Mouse (Mus musculus) CD8-positive naive resting alpha-beta T cell, adult 57 days (primary cell): ENCODE data around the gene E330009J07Rik. TPM values are rescaled to one million over a fixed set of nuclear protein-coding genes. Genes with fewer than 3 reads are reported as not detected.

ENCODE experiments used
- total RNA-seq: library from RNA; stranded (reverse); gene quantifications from one replicate; pipeline ENCODE4 v1.2.4, GENCODE M21; 2023

E330009J07Rik gene
- total RNA-seq, result 24.5 TPM

DNA sequence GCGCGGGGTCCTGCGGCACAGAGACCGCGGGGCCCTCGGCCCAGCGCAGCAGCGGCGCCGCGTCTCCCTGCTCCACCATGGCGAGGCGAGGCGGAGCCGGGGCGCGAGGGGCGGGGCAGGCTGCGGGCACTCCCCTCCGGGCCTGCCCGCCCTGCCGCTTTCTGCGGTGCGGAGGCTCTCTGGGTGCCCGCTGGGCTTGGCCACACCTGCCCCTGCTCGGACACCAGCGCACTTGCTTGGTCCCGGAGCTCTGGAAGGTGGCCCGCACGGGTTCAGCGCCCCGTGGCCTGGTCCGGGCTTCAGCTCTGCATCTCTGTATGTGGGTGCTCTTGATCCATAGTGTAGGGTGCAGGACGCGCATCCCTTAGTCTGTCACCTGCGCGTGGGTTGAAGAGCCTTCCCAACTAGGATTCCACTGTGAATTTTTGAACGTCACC is at the start of gene E330009J07Rik:
Gene E330009J07Rik, minus strand, starts transcription at position 89 of the 437 bp plus-strand sequence.

DNA sequence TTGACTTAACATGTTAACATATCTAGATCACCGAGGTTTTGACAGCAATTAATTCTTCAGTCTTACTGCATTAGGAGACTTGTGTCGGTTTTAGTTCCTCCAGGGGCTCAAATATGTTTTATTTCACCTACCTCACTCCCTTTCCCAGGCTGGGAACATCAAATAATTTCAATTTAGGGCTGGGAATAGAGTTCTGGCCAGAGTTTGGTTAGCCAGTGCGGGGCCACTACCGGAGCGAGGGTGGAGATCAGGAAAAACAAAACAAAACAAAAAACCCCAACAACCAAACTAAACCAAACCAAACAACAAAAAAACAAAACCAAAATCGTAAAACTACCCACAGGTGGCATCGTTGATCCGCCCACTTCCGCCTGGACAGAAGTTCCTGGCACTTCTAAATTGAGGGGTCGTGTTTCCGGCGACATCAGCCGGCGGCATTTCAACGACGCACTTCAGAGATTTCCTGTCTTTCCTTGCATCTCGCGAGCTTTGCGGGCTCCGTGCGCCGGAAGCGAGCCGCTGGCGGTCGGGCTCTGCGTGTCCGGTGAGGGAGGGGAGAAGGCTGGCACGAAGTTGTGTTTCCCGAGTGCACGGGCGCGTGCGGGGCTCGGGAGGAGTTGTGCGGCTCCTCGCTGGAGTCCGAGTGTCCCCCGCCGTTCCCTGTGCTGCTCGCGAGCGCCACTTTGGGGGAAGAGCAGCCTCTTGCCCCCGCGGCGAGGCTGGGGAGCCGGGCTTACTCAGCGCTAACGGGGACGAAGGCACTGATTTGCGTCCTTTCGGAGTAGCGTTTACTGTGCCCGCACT is 35.2 kb upstream of the E330009J07Rik start, which contains the start of gene Ssbp1:
Gene Ssbp1, plus strand, starts transcription at position 437 of the 804 bp plus-strand sequence.

DNA sequence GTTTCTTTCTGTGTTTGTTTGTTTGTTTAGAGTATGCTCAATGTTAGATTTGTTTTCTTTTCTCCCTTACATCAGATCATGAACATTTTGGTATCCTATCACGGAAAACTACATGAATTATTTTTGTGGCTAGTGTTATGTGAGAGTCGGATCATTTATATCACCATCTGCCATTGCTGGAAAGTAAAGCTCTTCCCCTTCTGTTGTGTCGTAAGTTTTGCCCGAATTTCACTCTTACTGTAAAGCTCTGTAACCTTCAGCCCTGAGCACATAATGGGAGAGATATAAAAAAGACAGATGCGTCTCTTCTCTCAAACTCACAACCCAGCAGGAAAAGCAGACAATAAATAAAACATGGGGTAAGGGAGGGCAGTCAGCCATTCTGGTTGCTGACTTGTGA is 3.0 kb upstream of the E330009J07Rik start, which contains the start of gene Wee2:
Gene Wee2, plus strand, starts transcription at position 153 of the 400 bp plus-strand sequence.

Other genes with a start within 250 kb of the E330009J07Rik start
- 37.0 TPM for gene Agk, start 111.0 kb downstream of the E330009J07Rik start, total RNA-seq
- not detected for gene Wee2, start 3.0 kb upstream of the E330009J07Rik start, total RNA-seq
- 53.6 TPM for gene Ssbp1, start 35.2 kb upstream of the E330009J07Rik start, total RNA-seq
- not detected for gene Tas2r137, start 55.1 kb upstream of the E330009J07Rik start, total RNA-seq
- not detected for gene Tas2r108, start 57.4 kb upstream of the E330009J07Rik start, total RNA-seq
- not detected for gene Prss37, start 83.4 kb upstream of the E330009J07Rik start, total RNA-seq
- gene Olfr461, start 118.9 kb upstream of the E330009J07Rik start, total RNA-seq, result not detected
- gene Olfr460, start 133.4 kb upstream of the E330009J07Rik start, total RNA-seq, result not detected
- not detected for gene Clec5a, start 149.7 kb upstream of the E330009J07Rik start, total RNA-seq
- not detected for gene Tas2r138, start 177.2 kb upstream of the E330009J07Rik start, total RNA-seq
- gene Mgam, start 192.7 kb upstream of the E330009J07Rik start, total RNA-seq, result 0.21 TPM